Mouse (Mus musculus) embryonic facial prominence, embryonic 11.5 days (tissue): Measurements from ENCODE around the gene Zfp213. TPM values are rescaled to one million over a fixed set of nuclear protein-coding genes. Genes with fewer than 3 reads are reported as not detected.

ENCODE experiments used
- ATAC-seq: fragments of 200-750 bp; cut with Nextera tagmentation; replicated peaks from 2 replicates; pipeline ENCODE4 v1.8.0; 2017; ENCODE audit warnings: low read depth; ENCODE audit not compliant: insufficient number of reproducible peaks, low FRiP score, low TSS enrichment
- DNase-seq: peaks from one replicate; pipeline ENCODE4 v3.0.0-alpha.2; 2015; ENCODE audit warnings: low spot score
- H3K27ac ChIP-seq: fragments of 300-500 bp; sonication (generic); replicated peaks from 2 replicates; pipeline ENCODE4 v1.5.1; 2014; ENCODE audit warnings: mild to moderate bottlenecking, low read depth, low read length, control low read depth
- H3K27me3 ChIP-seq: fragments of 300-500 bp; sonication (generic); 2 replicates; pipeline ENCODE4 v1.6.1; 2014; ENCODE audit warnings: mild to moderate bottlenecking, low read length, moderate library complexity, mixed read lengths; ENCODE audit not compliant: control insufficient read depth, insufficient read depth
- H3K36me3 ChIP-seq: fragments of 300-500 bp; sonication (generic); replicated peaks from 2 replicates; pipeline ENCODE4 v1.6.1; 2014; ENCODE audit warnings: low read depth, mild to moderate bottlenecking, low read length, moderate library complexity, mixed read lengths; ENCODE audit not compliant: control insufficient read depth, insufficient read depth
- H3K4me1 ChIP-seq: fragments of 300-500 bp; sonication (generic); 2 replicates; pipeline ENCODE4 v1.6.1; 2014; ENCODE audit warnings: low read length, mixed read lengths; ENCODE audit not compliant: control insufficient read depth, insufficient read depth
- H3K4me2 ChIP-seq: fragments of 300-500 bp; sonication (generic); 2 replicates; pipeline ENCODE4 v1.6.1; 2014; ENCODE audit warnings: low read depth, mild to moderate bottlenecking, control low read depth, low read length, moderate library complexity
- H3K4me3 ChIP-seq: fragments of 300-500 bp; sonication (generic); 2 replicates; pipeline ENCODE4 v1.5.1; 2014; ENCODE audit warnings: low read depth, low read length, control low read depth
- H3K9ac ChIP-seq: fragments of 300-500 bp; sonication (generic); replicated peaks from 2 replicates; pipeline ENCODE4 v1.6.1; 2014; ENCODE audit warnings: mild to moderate bottlenecking, control low read depth, low read length
- H3K9me3 ChIP-seq: fragments of 300-500 bp; sonication (generic); replicated peaks from 2 replicates; pipeline ENCODE4 v1.6.1; 2016; ENCODE audit warnings: mild to moderate bottlenecking, low read length, inconsistent platforms, mixed read lengths; ENCODE audit not compliant: control insufficient read depth
- WGBS: fragments of 180-500 bp; shearing (Covaris S2); extraction: QIAGEN DNeasy Blood & Tissue Kit; methylation state at CpG from one replicate; pipeline ENCODE4 v1.1.7; 2014; 5-methylcytosine and 5-hydroxymethylcytosine counted together
- polyA plus RNA-seq: library from polyadenylated mRNA; unstranded; fragments of >200 nt; fragmentation: Nextera tagmentation; extraction: Ambion mirVana; gene quantifications from 2 replicates; pipeline ENCODE4 v1.2.1, GENCODE M21; 2014

Gene Zfp213
- polyA plus RNA-seq, 1 experiment from 2014 or later = 18.2 TPM

DNA sequence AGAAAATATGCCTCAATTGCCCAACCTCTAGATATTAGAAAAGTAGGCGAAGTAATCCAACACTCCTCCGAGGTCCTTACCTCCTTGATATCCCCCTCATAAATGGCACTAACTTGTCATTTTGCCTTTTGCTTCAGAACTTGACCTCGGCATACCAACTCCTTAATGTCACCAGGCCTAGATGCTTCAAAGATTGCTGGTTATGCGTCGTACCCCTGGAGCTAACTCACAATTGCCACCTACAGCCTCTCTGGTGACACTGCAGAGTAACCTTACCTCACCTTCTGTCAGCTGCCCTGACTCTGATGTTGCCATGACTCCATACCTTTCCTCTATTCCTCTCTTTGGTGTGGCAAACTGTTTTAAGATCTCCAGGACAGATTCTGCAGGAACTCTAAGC, 2.7 kb upstream of the Zfp213 start:
- Histone ChIP-seq H3K9me3 (no peaks in the 10 kb centered on the region), H3K27ac (no peak overlapping the region), H3K4me2 (no peak overlapping the region), H3K36me3 (no peaks in the 10 kb centered on the region), H3K4me1 (no peaks in the 10 kb centered on the region), H3K4me3 (no peak overlapping the region), H3K9ac (no peak overlapping the region), H3K27me3 (no peaks in the 10 kb centered on the region)
- DNase-seq = no peak
- ATAC-seq = no peak
- 50% methylated on average over 5 of the region's 5 CpGs for WGBS

DNA sequence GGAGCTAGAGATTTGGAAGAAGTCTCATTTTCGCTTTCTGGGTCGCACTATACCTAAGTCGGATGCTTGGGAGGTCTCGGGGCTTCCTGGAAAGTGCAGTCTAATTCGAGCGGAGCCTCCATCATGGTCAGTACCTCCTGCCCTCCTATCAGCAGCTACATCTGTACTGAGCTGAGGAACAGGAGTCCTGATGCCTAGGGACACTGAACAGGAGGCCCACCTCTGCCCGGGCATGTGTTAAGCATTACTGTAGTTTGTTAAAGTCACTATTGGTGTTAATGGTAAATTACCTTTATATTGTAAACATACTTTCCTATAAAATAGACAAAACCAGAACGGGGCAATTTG, 304 bp upstream of the Zfp213 start:
- Histone ChIP-seq H3K4me1 (no peaks in the 10 kb centered on the region), H3K4me3 (peak overlapping the region; percentile 69), H3K27ac (peak overlapping the region; percentile 92), H3K9ac (peak overlapping the region; percentile 87), H3K27me3 (no peaks in the 10 kb centered on the region), H3K4me2 (peak overlapping the region; percentile 65), H3K9me3 (no peaks in the 10 kb centered on the region), H3K36me3 (no peaks in the 10 kb centered on the region; the same call in 1 of the 2 replicates)
- WGBS = 2% methylated on average over 8 of the region's 8 CpGs
- peak; percentile 78 for ATAC-seq
- DNase-seq = no peak

DNA sequence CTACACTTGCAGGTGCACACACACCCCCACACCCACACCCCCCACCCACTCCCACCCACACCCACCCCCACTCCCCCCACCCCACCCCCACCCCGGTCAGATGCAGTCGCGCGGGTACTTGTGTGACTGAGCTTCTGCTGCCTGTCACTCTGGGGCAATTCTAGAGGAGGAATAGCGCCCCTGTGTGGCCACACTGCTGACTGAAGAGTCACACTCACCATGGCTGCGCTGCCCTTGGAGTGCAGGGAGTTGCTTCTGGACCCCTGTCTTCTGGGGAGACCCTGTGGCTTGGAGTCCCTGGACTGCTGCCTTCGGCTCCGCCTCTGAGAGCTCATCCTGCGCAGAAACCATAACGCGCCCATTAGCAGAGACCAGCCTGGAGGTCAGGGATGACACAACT, 4.3 kb downstream of the Zfp213 start:
- 53% methylated on average over 11 of the region's 11 CpGs for WGBS
- no peak overlapping the region for H3K27ac ChIP-seq
- H3K9ac ChIP-seq = no peak overlapping the region
- no peaks in the 10 kb centered on the region for H3K4me1 ChIP-seq
- no peaks in the 10 kb centered on the region for H3K9me3 ChIP-seq
- no peak overlapping the region for H3K4me3 ChIP-seq
- DNase-seq (peak; percentile 59), ATAC-seq (no peak)
- no peaks in the 10 kb centered on the region for H3K27me3 ChIP-seq
- no peak overlapping the region for H3K4me2 ChIP-seq
- H3K36me3 ChIP-seq = peaks cover 7% of the 10 kb centered on the region

DNA sequence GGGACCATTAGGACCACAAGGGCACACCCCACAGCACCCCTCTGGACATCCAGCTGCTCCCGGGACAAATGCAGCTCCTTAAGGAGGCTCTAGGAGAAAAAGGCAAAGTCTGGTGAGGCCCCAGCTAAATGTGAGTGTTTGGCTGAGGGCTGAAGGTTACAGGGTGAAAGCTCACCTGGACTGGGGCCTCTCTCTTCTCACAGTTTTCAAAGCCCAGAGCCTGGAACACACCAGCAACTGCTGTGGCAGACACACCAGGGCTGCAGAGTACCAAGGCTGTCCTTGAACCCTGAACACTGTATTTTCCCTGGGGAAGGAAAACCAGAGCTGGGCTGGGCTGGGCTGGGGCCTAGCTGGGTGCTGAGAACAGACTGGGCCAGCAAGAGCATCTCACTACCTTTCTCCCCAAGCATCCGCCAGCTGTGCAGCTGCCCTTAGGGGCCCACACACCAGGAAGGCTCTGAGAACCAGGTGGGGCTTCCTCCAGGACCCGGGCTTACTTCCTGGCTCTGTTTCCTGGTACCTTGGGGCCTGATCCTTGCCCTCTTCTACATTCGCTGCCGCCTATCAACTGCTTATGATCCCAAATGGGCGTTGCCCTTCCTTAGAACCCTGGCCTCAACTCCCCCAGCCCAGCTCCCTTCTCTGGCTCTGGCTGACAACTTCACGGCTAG, 8.7 kb downstream of the Zfp213 start:
- ATAC-seq = no peak
- peaks cover 7% of the 10 kb centered on the region for H3K36me3 ChIP-seq
- no peaks in the 10 kb centered on the region for H3K27me3 ChIP-seq
- no peaks in the 10 kb centered on the region for H3K9me3 ChIP-seq
- no peak overlapping the region for H3K4me3 ChIP-seq
- H3K9ac ChIP-seq = no peak overlapping the region
- WGBS = 72% methylated on average over 7 of the region's 7 CpGs
- no peak overlapping the region for H3K27ac ChIP-seq
- no peak overlapping the region for H3K4me2 ChIP-seq
- DNase-seq = no peak
- H3K4me1 ChIP-seq = no peaks in the 10 kb centered on the region

DNA sequence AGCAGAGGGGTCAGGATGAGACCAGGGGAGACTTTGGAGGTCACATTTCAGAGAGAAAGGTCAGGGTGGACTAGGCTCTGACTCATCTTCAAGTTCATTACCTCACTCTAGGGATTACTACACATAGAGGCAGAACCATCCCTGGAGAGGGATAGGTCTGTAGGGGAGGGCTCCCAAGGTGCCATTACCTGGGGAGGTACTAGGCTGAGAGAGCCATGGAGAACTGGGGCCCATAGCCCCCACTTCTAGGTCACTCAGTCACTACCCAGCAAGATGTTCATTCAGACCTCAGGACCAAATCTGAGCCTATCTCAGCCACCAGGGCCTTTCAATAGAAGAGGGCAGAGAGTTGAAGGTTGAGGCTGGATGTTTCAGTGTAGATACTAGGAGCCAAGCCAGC, 9.7 kb downstream of the Zfp213 start:
- Histone ChIP-seq H3K4me3 (no peak overlapping the region), H3K9me3 (no peaks in the 10 kb centered on the region), H3K27ac (no peak overlapping the region), H3K36me3 (peaks cover 7% of the 10 kb centered on the region), H3K4me1 (no peaks in the 10 kb centered on the region), H3K27me3 (no peaks in the 10 kb centered on the region), H3K4me2 (no peak overlapping the region), H3K9ac (no peak overlapping the region)
- ATAC-seq (no peak), DNase-seq (no peak)

DNA sequence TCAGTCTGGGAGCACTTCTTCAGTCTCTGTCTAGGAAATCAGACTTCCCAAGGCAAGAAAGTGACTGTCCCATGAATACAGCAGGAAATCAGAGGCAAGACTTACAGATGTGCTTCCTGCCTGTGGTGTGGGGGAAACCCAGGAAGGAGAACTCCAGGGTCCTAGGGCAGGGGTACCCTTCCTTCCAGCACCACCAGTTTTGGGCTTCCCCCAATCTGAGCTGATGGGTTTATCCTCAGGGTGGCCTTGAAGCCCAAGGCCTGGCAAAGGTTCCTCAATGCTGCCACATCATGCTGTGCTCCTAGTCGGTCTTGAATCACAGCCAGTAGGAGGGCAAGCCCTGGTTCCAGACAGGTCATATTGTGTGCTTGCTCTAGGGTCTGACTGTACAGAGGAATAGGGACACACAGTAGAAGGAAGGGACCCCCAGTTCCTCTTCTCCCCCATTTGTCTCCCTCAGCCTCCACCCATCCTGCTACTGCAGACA, 10.4 kb downstream of the Zfp213 start:
- WGBS = 44% methylated on average over 1 of the region's 1 CpGs
- Histone ChIP-seq H3K27me3 (no peaks in the 10 kb centered on the region), H3K4me2 (no peak overlapping the region), H3K4me1 (no peaks in the 10 kb centered on the region), H3K27ac (no peak overlapping the region), H3K9me3 (no peaks in the 10 kb centered on the region), H3K9ac (no peak overlapping the region), H3K36me3 (peaks cover 7% of the 10 kb centered on the region), H3K4me3 (no peak overlapping the region)
- ATAC-seq = no peak
- no peak for DNase-seq

DNA sequence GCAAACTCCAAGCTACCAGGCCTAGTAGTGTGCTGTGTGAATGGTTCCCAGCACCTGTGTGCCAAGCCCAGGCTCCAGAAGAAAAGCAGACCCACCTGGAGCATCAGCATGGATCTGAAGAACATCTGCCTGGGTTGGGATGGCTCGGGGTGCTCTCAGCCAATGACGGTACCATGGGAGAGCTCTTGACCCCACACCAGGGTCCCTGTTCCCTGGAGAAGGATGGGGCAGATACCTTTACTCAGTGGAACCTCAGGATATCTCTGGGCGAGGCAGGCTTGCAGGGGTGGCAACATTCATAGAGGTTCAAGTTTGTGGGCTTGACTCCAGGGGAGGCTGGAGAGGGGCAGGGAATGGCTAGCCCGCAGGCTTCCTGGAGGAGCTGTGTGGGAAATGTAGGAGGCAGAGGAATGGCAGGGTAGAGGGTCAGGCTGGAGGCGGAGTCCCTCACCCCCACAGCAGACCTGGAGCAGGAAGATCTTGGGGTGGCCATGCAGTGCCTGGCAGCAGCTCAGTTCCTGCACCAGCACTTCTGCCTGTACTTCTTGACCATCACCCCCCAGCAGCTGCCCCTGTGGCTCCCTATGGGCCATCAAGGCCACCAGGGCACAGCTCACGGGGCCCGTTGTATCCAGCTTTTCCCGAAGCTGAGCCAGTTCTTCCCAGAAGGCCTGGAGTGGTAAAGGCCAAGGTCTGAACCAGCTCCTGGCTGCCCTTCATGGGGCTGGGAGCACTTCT, 11.0 kb downstream of the Zfp213 start:
- Histone ChIP-seq H3K9me3 (no peaks in the 10 kb centered on the region), H3K4me3 (no peak overlapping the region), H3K27me3 (no peaks in the 10 kb centered on the region), H3K27ac (no peak overlapping the region), H3K36me3 (peaks cover 7% of the 10 kb centered on the region), H3K4me1 (no peaks in the 10 kb centered on the region), H3K4me2 (no peak overlapping the region), H3K9ac (no peak overlapping the region)
- no peak for ATAC-seq
- WGBS = 85% methylated on average over 8 of the region's 8 CpGs
- DNase-seq = no peak

DNA sequence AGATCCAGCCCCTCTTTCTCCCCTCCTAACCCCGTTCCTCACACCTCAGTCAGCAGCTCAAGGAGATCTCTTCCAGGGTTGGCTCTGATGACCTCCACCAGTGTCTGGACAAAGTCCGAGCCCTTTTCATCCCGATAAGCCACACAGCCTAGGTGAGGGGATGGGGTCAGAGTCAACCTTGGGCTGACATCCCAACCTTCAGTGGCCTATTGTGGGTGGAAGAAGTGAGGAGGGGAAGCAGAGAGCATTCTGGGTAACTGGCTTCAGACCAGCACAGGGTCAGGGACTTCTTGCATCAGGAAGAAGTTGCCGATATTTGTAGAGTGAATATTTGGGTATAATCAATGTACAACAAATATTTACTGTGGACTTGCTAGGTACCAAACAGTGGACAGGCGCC, 12.1 kb downstream of the Zfp213 start:
- Histone ChIP-seq H3K27me3 (no peaks in the 10 kb centered on the region), H3K9me3 (no peaks in the 10 kb centered on the region), H3K9ac (no peak overlapping the region), H3K36me3 (peaks cover 4% of the 10 kb centered on the region; the same call in 1 of the 2 replicates), H3K4me3 (no peak overlapping the region), H3K4me1 (no peaks in the 10 kb centered on the region), H3K27ac (no peak overlapping the region), H3K4me2 (no peak overlapping the region)
- WGBS = 64% methylated on average over 5 of the region's 5 CpGs
- no peak for DNase-seq
- no peak for ATAC-seq
